Mouse (Mus musculus) liver, postnatal 0 days (tissue): Measurements from ENCODE around the gene Urod.
A peak's percentile ranks its signal among the peaks of the same experiment; 100 is the strongest.

Experiments used
- CTCF ChIP-seq: sonication (generic); IDR thresholded peaks from 2 replicates; pipeline ENCODE4 v1.5.1; 2016; ENCODE audit warnings: antibody characterized with exemption, low read depth
- EP300 ChIP-seq: IDR thresholded peaks from 2 replicates; pipeline ENCODE4 v1.6.1; 2016; ENCODE audit warnings: antibody characterized with exemption, low read depth, mild to moderate bottlenecking

DNA sequence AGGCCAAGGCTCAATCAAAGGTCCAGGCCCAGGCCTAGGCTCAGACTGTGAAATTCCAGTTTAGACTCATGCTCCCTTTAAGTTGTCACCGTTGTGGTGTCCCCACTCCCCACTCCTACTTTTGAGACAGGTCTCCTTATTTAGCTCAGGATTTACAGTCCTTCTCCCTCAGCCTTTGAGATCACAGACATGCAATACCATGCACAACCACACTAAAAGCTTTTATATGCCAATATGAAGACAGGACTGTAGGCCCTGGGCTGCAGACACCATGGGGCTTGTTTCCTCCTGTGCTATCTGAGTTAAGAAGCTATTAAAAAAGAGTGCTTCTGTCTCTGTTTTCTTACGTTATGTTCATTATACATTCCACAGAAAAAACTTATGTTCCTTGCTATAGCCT is 23.5 kb upstream of the Urod start:
- TF ChIP-seq CTCF (peak; percentile 8; the same call in 1 of the 2 replicates), EP300 (no peak)
